Mouse (Mus musculus): ENCODE results near the gene Olfr356. TPM values are rescaled to one million over a fixed set of nuclear protein-coding genes. Genes with fewer than 3 reads are reported as not detected.

Olfr356 gene
- not detected in 2 replicates for polyA plus RNA-seq (2014; fragmentation: Nextera tagmentation; extraction: Ambion mirVana)

GRCm38 (mm10) chr2:36936821-36937220 is at the start of gene Olfr356:
Olfr356 (plus strand) TSS chr2:36937121.
- H3K36me3 ChIP-seq (ENCODE audit: control insufficient read depth, insufficient read depth, low read length), result no peaks in the 10 kb centered on the region
- no peak within 1 kb of the TSS for H3K9ac ChIP-seq (ENCODE audit: low read depth, low read length)
- H3K27ac ChIP-seq (ENCODE audit: low read depth, low read length), result no peak within 1 kb of the TSS
- WGBS, result 85% methylated on average over 2 of the region's 2 CpGs
- no peak within 1 kb of the TSS for H3K4me2 ChIP-seq (replicated peaks; ENCODE audit: low read depth, low read length)
- DNase-seq (ENCODE audit: low spot score), result no peak
- no peaks in the 10 kb centered on the region for H3K9me3 ChIP-seq (ENCODE audit: control insufficient read depth, low read length)
- H3K27me3 ChIP-seq (ENCODE audit: control insufficient read depth, insufficient read depth, low read length), result no peaks in the 10 kb centered on the region
- no peak within 1 kb of the TSS for H3K4me3 ChIP-seq (ENCODE audit: low read depth, low read length)
- ATAC-seq (ENCODE audit: low FRiP score), result no peak
- no peaks in the 10 kb centered on the region for H3K4me1 ChIP-seq (replicated peaks; ENCODE audit: control insufficient read depth, insufficient read depth, low read length)

- H3K9ac ChIP-seq (ENCODE audit: low read depth, low read length), result no peak within 1 kb of the TSS
- no peak within 1 kb of the TSS for H3K4me3 ChIP-seq (ENCODE audit: low read depth, low read length)
- no peaks in the 10 kb centered on the region for H3K4me1 ChIP-seq (replicated peaks; ENCODE audit: control insufficient read depth, insufficient read depth, low read length)
- peaks cover 6% of the 10 kb centered on the region for H3K9me3 ChIP-seq (ENCODE audit: control insufficient read depth, low read length)
- H3K36me3 ChIP-seq (ENCODE audit: control insufficient read depth, insufficient read depth, low read length), result no peaks in the 10 kb centered on the region
- H3K4me2 ChIP-seq (replicated peaks; ENCODE audit: low read depth, low read length), result no peak within 1 kb of the TSS
- H3K27me3 ChIP-seq (ENCODE audit: control insufficient read depth, insufficient read depth, low read length), result no peaks in the 10 kb centered on the region
- ATAC-seq (ENCODE audit: low FRiP score) (no peak), DNase-seq (ENCODE audit: low spot score) (no peak)
- H3K27ac ChIP-seq (ENCODE audit: low read depth, low read length), result no peak within 1 kb of the TSS
Observed at GRCm38 (mm10) chr2:36892836-36893235, 44.1 kb upstream of the Olfr356 start, which contains the start of gene Olfr353. Olfr353 (minus strand) TSS chr2:36892936.

- Histone ChIP-seq H3K36me3 (ENCODE audit: control insufficient read depth, insufficient read depth, low read length) (no peaks in the 10 kb centered on the region), H3K4me2 (replicated peaks; ENCODE audit: low read depth, low read length) (no peak overlapping the region), H3K9me3 (ENCODE audit: control insufficient read depth, low read length) (peaks cover 2% of the 10 kb centered on the region), H3K27me3 (ENCODE audit: control insufficient read depth, insufficient read depth, low read length) (no peaks in the 10 kb centered on the region), H3K9ac (ENCODE audit: low read depth, low read length) (no peak overlapping the region), H3K27ac (ENCODE audit: low read depth, low read length) (no peak overlapping the region), H3K4me1 (replicated peaks; ENCODE audit: control insufficient read depth, insufficient read depth, low read length) (no peaks in the 10 kb centered on the region), H3K4me3 (ENCODE audit: low read depth, low read length) (no peak overlapping the region)
- no peak for DNase-seq (ENCODE audit: low spot score)
- no peak for ATAC-seq (ENCODE audit: low FRiP score)
Observed at GRCm38 (mm10) chr2:36897114-36897513, 39.8 kb upstream of the Olfr356 start.

GRCm38 (mm10) chr2:36905380-36905779 is 31.5 kb upstream of the Olfr356 start, which contains the start of gene Olfr354:
Olfr354 (plus strand) TSS chr2:36905680.
- Histone ChIP-seq H3K9me3 (ENCODE audit: control insufficient read depth, low read length) (no peaks in the 10 kb centered on the region; the same call in 1 of the 2 replicates), H3K27me3 (ENCODE audit: control insufficient read depth, insufficient read depth, low read length) (no peaks in the 10 kb centered on the region), H3K27ac (ENCODE audit: low read depth, low read length) (no peak within 1 kb of the TSS), H3K36me3 (ENCODE audit: control insufficient read depth, insufficient read depth, low read length) (no peaks in the 10 kb centered on the region), H3K4me3 (ENCODE audit: low read depth, low read length) (no peak within 1 kb of the TSS), H3K9ac (ENCODE audit: low read depth, low read length) (no peak within 1 kb of the TSS), H3K4me1 (replicated peaks; ENCODE audit: control insufficient read depth, insufficient read depth, low read length) (no peaks in the 10 kb centered on the region), H3K4me2 (replicated peaks; ENCODE audit: low read depth, low read length) (no peak within 1 kb of the TSS)
- ATAC-seq (ENCODE audit: low FRiP score) (no peak), DNase-seq (ENCODE audit: low spot score) (no peak)

- Histone ChIP-seq H3K4me2 (replicated peaks; ENCODE audit: low read depth, low read length) (no peak within 1 kb of the TSS), H3K27ac (ENCODE audit: low read depth, low read length) (no peak within 1 kb of the TSS), H3K9ac (ENCODE audit: low read depth, low read length) (no peak within 1 kb of the TSS), H3K4me1 (replicated peaks; ENCODE audit: control insufficient read depth, insufficient read depth, low read length) (no peaks in the 10 kb centered on the region), H3K36me3 (ENCODE audit: control insufficient read depth, insufficient read depth, low read length) (no peaks in the 10 kb centered on the region), H3K27me3 (ENCODE audit: control insufficient read depth, insufficient read depth, low read length) (no peaks in the 10 kb centered on the region), H3K9me3 (ENCODE audit: control insufficient read depth, low read length) (no peaks in the 10 kb centered on the region; the same call in 1 of the 2 replicates), H3K4me3 (ENCODE audit: low read depth, low read length) (no peak within 1 kb of the TSS)
- ATAC-seq (ENCODE audit: low FRiP score) (no peak), DNase-seq (ENCODE audit: low spot score) (no peak)
Observed at GRCm38 (mm10) chr2:36928797-36929196, 8.1 kb upstream of the Olfr356 start, which contains the start of gene Olfr355. Olfr355 (minus strand) TSS chr2:36928897.

Other genes starting within 250 kb of the Olfr356 start
- not detected in 2 replicates for gene Olfr347, start 205.2 kb upstream of the Olfr356 start, polyA plus RNA-seq (2014; fragmentation: Nextera tagmentation; extraction: Ambion mirVana)
- gene Olfr348, start 152.8 kb upstream of the Olfr356 start, polyA plus RNA-seq (2014; fragmentation: Nextera tagmentation; extraction: Ambion mirVana), result not detected in 2 replicates
- gene Olfr50, start 146.6 kb upstream of the Olfr356 start, polyA plus RNA-seq (2014; fragmentation: Nextera tagmentation; extraction: Ambion mirVana), result not detected in 2 replicates
- gene Olfr3, start 120.1 kb upstream of the Olfr356 start, polyA plus RNA-seq (2014; fragmentation: Nextera tagmentation; extraction: Ambion mirVana), result not detected in 2 replicates
- not detected in 2 replicates for gene Olfr350, start 90.8 kb upstream of the Olfr356 start, polyA plus RNA-seq (2014; fragmentation: Nextera tagmentation; extraction: Ambion mirVana)
- gene Olfr351, start 74.5 kb upstream of the Olfr356 start, polyA plus RNA-seq (2014; fragmentation: Nextera tagmentation; extraction: Ambion mirVana), result not detected in 2 replicates
- gene Olfr352, start 68.7 kb upstream of the Olfr356 start, polyA plus RNA-seq (2014; fragmentation: Nextera tagmentation; extraction: Ambion mirVana), result not detected in 2 replicates
- not detected in 2 replicates for gene Olfr353, start 44.2 kb upstream of the Olfr356 start, polyA plus RNA-seq (2014; fragmentation: Nextera tagmentation; extraction: Ambion mirVana)
- not detected in 2 replicates for gene Olfr354, start 31.4 kb upstream of the Olfr356 start, polyA plus RNA-seq (2014; fragmentation: Nextera tagmentation; extraction: Ambion mirVana)
- gene Olfr355, start 8.2 kb upstream of the Olfr356 start, polyA plus RNA-seq (2014; fragmentation: Nextera tagmentation; extraction: Ambion mirVana), result not detected in 2 replicates
- gene Olfr357, start 56.7 kb downstream of the Olfr356 start, polyA plus RNA-seq (2014; fragmentation: Nextera tagmentation; extraction: Ambion mirVana), result not detected in 2 replicates
- gene Olfr358, start 72.2 kb downstream of the Olfr356 start, polyA plus RNA-seq (2014; fragmentation: Nextera tagmentation; extraction: Ambion mirVana), result not detected in 2 replicates
- gene Olfr360, start 128.6 kb downstream of the Olfr356 start, polyA plus RNA-seq (2014; fragmentation: Nextera tagmentation; extraction: Ambion mirVana), result not detected in 2 replicates
- gene Olfr361, start 152.2 kb downstream of the Olfr356 start, polyA plus RNA-seq (2014; fragmentation: Nextera tagmentation; extraction: Ambion mirVana), result not detected in 2 replicates
- gene Olfr362, start 180.8 kb downstream of the Olfr356 start, polyA plus RNA-seq (2014; fragmentation: Nextera tagmentation; extraction: Ambion mirVana), result not detected in 2 replicates
- gene Olfr364-ps1, start 202.2 kb downstream of the Olfr356 start, polyA plus RNA-seq (2014; fragmentation: Nextera tagmentation; extraction: Ambion mirVana), result not detected in 2 replicates

All from hindbrain, embryonic 11.5 days (tissue).